Mouse (Mus musculus) lung, postnatal 0 days (tissue): ENCODE results near the gene Zfp658.

Experiments
- CTCF ChIP-seq: IDR thresholded peaks from 2 replicates; pipeline ENCODE4 v1.5.1; 2016; ENCODE audit warnings: antibody characterized with exemption, mild to moderate bottlenecking
- EP300 ChIP-seq: IDR thresholded peaks from 2 replicates; pipeline ENCODE4 v1.6.1; 2016; ENCODE audit warnings: antibody characterized with exemption, mild to moderate bottlenecking, control low read depth

DNA sequence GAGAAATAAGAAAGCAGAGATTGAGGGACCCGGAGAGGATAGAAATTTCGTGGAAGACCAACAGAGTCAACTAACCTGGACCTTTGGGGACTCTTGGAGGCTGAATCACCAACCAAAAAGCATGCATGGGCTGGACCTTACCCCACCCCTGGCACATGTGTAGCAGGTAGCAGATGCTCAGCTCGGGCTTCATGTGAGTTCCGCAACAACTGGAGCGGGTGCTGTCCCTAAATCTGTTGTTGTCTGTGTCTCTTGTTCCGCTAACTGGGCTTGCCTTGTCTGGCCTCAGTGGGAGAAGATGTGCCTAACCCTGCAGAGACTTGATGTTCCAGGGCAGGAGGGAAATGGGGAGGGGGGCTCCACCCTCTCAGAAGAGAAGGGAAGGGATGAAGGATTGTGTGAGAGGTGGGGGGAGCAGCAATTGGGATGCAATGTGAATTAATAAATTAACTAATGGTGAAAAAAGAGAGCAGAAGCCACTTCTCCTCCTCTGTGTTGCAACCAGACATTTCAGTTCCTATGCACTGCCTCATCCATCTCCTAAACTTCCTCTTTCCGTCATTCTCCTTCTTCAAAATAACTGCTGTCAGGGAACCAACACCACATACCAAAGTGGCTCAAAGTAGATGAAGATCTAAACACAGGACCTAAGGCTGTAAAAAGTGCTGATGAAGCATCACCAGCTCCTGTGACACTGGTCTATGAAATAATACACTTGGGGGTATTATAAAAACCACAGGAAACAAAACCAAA is 17.7 kb upstream of the Zfp658 start, which contains the start of gene Cd33:
- TF ChIP-seq CTCF (no peak), EP300 (no peak)
